Mouse (Mus musculus): ENCODE data around the gene Atxn10. TPM values are rescaled to one million over a fixed set of nuclear protein-coding genes. Genes with fewer than 3 reads are reported as not detected.
"Not testable (repeated sequence)": the region's sequence is repeated elsewhere in the genome, so short reads cannot be mapped to it uniquely, and the experiment has no call there.

The Atxn10 gene
- total RNA-seq, 4 experiments from 2014 or later, result 289 to 291 (median 289) TPM

DNA sequence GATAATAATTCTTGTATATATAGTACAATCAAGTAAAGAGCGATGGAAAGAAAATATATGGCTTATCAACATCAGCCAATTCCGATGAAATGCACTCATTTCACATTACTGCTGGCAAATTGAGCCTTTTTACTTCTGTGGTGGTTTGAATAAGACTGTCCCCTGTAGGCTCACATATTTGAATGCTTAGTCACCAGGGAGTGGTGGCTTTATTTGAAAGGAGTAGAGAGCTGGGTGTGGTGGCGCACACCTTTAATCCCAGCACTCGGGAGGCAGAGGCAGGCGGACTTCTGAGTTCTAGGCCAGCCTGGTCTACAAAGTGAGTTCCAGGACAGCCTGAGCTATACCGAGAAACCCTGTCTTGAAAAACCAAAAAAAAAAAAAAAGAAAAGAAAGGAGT, 2.5 kb upstream of the Atxn10 start:
- DNase-seq (ENCODE audit: low spot score in 2 of 2), result not testable (repeated sequence)

DNA sequence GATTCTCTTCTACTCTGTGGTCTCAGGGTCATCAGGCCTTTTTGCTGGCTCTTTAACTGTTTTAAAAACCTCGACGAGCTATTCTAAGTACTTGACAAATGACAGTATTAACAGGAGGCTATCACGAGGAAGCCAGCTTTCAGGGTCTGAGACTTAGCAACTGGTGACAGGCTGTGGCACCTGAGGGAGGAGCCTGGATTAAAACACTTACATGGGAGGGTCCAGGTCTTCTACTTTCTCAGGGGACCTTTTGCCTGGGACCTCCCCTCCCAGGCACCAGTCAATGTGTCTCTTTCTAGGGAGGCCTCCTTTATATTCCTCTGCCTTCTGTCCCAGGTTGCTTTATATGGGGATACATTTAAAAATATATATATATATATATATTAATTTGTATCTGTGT, 1.8 kb upstream of the Atxn10 start:
- DNase-seq (ENCODE audit: low spot score in 2 of 2), result no peak

DNA sequence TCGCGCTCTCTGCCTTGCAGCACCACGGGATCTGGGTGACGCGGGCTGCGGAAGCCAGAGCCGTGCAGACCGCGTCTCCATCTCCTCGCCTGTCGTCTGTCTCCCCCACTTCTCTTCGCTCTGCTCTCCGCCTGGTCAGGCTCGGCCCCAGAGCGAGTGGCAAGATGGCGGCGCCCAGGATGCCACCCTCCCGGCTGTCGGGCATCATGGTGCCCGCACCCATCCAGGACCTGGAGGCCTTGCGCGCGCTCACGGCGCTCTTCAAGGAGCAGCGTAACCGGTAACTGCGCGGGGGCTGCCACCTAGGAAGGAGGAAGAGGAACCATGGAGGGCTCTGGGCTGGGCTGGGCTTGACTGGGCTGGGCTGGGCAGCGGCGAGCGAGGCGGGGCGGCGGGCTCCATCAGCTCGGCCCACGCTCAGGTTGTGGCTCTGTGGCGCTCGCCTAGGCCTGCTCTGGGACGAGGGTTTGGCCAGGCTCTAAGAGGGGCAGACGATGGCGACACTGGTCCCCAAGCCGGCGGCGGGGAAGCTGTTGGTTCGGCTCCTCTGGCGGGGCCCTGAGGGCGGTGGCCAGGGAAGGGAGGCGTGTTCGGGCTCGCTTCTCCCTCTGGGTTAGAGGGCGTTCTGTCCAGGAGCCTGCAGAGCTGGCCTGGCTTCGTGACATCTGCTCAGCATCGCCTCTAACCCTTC, 401 bp downstream of the Atxn10 start:
- peak; percentile 74 to 75 for DNase-seq (ENCODE audit: low spot score in 2 of 2)

DNA sequence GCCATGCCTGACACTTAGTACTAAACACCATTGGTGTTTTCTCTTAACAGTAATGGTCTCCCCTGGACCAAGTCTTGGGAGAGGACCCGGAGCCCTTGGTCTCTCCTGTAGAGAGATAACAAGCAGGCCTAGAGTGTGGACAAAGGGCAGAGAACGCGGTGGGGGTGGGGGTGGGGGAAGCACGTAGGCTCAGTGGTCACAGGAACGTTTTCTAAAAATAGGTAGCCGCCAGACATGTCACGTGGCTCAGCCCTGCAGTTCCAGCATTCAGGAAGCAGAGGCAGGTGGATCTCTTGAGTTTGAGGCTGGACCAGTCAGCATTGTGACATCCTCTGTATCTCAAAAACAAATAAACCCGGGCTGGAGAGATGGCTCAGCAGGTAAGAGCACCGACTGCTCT, 1.2 kb downstream of the Atxn10 start:
- DNase-seq (ENCODE audit: low spot score in 2 of 2), result no peak

DNA sequence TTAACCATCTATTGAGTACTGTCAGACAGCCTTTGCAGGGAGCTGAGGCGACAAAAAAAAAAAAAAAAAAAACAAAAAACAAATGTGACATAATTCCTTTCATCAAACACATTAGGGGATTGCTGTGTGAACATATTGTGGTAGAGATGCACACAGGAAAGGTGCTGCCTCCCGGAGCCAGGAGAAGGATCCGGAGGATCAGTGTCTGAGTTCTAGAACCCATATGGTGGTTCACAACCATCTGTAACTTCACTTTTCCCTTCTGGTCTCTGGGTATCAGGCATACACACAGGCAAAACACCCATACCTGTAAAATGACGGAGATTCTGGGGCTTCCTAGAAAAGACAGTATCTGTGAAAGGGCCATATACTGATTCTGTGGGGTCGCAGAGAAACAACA, 1.9 kb downstream of the Atxn10 start:
- DNase-seq (ENCODE audit: low spot score in 2 of 2), result no peak

DNA sequence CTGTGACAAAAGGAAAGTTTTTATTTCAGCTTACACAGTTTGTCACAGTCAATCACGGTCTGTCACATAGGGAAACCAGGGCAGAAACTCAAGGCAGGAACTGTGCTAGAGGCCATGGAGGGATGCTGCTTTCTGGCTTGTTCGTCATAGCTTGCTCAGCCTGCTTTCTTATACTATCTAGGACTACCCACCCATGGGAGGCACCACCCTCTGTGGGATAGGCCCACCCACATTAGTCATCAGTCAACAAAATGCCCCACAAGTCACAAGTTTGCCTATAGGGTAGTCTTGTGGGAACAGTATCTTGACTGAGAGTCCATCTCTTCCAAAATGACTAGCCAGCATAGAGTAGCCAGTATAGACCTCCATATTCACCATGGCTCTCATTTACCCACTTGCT, 6.2 kb downstream of the Atxn10 start:
- no peak for DNase-seq (ENCODE audit: low spot score in 2 of 2)

DNA sequence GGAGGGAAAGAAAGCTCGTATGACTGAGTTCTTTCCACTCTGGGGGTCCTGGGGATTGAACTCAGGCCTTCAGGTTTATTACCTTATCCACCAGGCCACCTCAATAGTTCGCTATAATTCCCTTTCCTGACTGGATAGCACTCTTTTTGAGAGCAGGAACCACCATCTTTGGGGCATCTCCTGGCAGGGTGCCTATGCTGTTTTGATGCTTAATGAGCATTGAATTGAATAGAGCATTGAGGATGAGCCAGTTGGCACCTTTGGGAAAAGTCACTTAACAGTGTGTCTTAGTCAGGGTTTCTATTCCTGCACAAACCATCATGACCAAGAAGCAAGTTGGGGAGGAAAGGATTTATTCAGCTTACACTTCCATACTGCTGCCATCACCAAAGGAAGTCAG, 8.6 kb downstream of the Atxn10 start:
- DNase-seq (ENCODE audit: low spot score in 2 of 2), result no peak

DNA sequence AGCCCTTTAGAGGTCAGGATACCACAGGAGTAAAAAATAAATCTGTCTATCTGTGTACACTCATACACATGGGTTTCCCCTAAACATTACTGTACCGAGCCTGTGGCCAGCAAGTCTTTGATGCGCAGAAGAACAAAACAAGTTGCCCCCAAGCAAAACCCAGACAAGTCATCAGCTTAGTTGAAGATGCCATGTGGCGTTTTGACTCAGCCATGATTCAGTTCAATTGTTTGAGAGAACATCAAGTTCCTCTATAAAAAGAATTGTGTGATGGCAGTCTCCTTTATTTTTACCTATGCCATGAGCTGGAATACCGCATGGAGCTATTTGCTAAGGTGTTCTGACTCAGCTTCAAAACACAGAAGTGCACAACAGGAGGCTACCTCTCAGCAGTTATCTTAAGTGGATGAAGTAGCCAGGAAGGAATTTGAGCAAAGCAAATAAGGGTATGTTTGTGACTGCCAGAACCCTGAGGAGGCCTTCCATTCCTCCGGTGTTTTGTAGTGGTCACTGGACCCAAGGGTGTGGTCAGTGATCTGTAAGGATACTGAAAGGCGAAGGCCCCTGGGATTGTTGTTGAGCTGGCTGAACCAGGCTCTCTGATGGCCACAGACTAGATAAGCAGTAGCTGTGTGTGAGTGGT, 11.1 kb downstream of the Atxn10 start:
- DNase-seq (ENCODE audit: low spot score in 2 of 2), result no peak

DNA sequence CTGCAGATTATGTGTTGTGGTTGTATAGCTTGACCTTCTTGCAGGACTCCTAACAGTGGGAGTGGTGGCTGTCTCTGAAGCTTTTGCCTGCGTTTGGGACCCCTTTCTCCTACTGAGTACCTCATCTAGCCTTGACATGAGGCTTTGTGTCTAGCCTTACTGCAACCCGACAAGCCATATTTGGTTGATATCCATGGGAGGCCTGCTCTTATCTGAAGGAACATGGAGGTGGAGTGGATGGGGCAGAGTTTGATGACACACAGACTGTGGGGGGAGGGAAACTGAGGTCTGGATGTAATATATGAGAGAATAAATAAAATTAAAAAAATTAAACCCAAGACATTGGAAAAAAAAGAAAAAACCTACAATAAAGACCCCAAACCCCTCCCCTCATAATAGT, 14.1 kb downstream of the Atxn10 start:
- no peak for DNase-seq (ENCODE audit: low spot score in 2 of 2)

DNA sequence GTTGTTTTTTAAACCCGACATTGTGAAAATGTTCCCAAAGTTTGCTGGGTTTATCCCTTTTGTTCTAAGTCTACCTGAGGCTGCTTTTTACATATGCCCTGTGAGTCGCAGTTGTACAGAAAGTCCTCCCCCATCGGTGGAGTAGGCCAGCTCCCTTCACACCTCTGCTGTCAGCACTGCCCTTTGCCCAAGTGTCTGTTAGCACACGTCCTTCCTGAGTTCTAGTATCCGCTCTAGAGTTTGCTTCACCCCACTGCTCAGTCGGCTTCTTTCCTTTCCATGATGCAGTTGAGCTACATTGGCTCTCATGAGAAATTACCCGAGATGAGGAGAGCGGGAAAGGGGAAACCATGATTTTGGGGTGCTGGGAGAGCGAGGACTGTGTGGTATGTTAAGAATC, 18.0 kb downstream of the Atxn10 start:
- DNase-seq (ENCODE audit: low spot score in 2 of 2), result no peak

DNA sequence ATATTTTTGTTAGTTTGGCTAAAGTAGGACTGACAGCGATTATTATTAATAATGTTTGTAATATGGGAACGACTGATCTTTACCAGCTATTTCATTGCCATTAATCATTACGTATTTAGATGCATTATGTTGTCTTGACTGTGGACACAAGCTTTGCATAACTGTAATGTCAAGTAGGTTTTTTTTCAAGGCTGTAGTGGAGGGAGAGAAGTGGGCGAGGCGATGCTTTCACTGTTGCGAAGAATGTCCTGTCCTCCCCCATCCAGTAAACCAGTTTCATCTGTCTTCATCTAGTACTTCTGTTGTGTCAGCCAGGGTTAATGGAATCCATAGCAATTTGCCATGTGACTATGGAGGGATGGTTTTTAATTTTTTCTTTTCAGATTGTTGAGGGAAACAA, 20.1 kb downstream of the Atxn10 start:
- DNase-seq (ENCODE audit: low spot score in 2 of 2), result no peak

DNA sequence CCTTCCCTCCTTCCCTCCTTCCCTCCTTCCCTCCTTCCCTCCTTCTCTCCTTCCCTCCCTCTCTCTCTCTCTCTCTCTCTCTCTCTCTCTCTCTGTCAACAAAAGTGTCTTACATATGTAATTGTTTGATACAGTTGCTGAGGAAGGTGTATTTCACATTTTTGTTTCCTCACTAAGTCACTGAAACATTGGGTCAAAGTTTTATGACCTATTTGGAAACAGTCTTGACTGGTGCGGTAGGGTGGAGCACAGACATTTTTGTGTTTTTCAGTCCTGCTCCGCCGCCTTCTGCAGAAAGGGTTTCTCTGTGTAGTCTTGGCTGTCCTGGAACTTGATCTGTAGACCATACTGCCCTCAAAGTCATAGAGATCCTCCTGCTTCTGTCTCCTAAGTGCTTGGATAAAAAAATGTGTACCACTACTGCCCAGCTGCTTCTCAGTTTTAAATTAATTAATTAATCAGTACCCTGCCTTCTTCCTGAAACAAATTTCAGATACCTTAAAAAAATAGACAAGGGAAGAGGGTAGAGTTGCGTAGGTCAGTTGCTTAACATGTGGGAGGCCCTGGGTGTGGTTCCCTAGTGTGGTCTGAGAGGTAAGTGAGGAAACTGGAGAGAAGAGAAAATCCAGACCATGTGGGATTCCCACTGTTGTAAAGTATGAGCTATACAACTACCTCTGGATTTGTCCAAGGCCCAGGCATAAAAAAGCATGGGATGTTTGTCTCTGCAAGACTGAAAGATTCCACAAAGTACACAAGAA, 21.6 kb downstream of the Atxn10 start:
- no peak for DNase-seq (ENCODE audit: low spot score in 2 of 2)

DNA sequence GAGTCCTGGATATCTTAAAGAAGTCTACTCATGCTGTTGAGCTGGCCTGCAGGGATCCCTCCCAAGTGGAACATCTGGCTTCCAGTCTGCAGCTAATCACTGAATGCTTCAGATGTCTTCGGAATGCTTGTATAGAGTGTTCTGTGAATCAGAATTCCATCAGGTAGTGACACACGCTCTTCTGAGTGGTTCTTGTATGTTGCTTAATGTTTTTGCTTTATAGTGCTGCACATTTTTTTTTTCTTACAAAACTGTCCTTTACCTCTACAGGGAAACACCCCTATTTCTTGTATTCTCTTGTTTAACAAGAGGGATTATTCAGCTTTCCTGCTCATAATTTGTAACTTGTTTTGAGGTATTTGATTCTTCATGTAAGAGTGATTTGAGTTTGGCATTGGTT, 23.4 kb downstream of the Atxn10 start:
- DNase-seq (ENCODE audit: low spot score in 2 of 2), result no peak

DNA sequence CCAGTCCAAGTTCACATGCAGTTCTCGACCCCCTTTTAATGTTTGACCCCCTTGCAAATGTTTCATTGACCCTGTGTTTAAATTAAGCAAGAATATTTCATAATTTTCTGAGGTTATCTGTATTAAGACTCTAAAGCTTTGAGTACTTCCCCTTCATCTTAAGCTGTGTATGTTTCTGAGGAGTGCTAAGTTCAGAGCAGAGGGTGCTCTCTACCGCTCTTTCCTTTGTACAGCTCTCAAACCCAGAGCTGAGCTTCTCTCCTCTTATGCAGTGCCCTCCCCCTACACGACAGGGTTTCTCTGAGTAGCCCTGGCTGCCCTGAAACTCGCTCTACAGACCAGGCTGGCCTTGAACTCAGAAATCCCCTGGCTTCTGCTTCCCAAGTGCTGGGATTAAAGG, 23.9 kb downstream of the Atxn10 start:
- no peak for DNase-seq (ENCODE audit: low spot score in 2 of 2)

DNA sequence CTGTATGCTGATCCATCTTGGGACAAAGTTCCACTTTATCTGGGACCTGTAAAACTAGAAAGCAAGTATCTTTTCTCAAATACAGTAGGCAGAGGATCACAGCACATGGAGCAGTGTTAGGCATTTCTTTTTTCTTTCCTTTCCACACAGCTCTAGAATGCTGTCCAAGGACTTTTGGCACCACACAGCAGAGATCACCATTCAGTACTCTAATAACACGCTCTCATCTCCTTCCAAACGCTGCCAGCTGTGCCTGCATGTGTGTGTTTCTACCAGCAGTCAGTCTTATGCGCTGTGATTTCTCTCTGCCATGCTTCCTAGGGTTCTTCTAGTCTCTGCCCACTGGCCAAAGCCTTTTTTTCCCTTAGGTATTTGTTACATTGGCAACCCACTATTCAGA, 28.3 kb downstream of the Atxn10 start:
- no peak for DNase-seq (ENCODE audit: low spot score in 2 of 2)

DNA sequence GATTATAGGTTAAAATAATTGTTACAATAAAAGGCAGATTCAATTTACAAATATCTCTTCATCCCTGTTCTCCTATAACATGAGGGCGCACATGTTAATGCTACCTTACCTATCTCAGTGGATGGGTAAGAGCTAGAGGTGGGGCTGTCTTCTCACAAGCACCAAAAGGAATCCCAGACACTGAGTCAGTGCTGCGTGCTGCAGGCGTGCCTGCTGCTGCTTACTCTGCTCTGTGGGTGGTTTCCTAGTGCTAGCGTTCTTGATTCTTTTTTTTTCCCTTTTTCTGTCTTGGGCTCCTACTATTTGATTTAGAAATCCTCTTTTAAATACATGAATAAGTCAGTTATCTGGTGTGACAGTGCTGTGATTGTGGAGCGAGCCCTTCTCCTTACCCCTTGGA, 30.9 kb downstream of the Atxn10 start:
- no peak for DNase-seq (ENCODE audit: low spot score in 2 of 2)

DNA sequence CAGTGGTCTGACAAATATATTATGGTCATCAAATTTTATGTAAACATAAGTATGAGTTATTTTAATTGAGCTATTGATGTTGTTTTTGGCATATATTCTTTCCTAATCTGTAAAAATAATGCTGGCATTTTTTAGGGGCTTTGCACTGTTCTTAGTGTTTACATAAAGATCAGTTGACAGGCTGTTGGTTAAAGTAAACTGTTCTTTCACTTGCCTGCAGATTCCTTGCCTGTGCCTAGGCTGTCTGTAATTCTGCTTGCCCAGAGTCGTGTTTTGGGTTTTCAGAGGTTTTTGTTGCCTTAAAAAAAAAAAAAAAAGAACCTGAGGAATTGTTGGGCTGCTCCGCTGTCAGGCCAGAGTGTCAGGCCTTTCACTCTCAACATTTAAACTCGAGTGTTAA, 33.7 kb downstream of the Atxn10 start:
- DNase-seq (ENCODE audit: low spot score in 2 of 2), result no peak

DNA sequence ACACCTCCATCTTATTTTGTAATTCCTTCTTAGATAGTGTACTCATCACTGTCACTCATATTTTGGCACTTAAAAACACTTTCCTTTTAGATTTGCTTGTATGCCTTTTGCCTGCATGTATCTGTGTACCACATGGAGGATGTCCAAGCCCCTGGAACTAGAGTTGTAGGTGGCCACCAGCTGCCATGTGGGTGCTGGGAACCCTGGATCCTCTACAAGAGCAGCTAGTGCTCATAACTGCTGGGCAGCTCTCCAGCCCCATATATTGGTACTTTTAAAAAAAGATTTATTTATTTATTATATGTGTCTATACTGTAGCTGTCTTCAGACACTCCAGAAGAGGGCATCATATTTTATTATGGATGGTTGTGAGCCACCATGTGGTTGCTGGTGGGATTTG, 37.1 kb downstream of the Atxn10 start:
- DNase-seq (ENCODE audit: low spot score in 2 of 2), result peak in 1 of 2 experiments; percentile 44

DNA sequence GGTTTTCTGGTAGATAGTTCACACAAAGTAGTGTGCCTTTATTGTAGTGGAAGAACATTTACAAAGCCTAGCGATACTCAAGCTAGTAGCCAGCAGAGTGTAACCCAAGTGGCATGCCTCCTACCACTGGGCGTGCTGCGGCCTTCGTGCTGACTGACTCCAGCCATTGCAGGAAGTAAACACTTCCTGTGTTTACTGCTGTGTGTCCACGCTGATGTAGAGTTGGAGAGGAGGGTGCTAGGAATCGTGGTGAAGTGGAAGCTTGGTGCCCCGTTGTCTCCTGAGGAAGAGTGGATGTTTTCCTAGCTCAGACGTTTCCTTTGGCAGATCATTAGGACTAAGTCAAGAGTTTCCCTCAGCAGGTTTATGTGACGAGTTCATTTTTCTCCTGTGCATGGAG, 47.4 kb downstream of the Atxn10 start:
- no peak for DNase-seq (ENCODE audit: low spot score in 2 of 2)

DNA sequence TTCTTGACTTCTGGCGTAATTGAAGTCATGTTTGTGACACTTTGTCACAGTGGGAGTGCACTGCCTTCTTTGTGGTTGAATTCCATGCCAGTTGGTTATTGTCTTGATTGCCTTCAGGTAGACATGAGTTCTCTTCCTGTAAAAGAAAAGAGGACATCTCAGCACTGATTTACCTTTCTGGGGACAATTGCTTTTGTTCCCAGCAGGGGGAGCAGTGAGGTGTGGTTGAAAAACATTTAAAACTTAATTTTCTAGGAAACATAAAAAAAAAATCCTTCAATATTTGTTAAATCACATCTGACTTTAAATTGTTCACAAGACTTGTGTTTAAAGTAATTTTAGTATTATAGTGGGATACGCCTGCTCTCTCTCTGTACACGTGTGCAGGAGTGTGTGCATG, 52.7 kb downstream of the Atxn10 start:
- no peak for DNase-seq (ENCODE audit: low spot score in 2 of 2)

DNA sequence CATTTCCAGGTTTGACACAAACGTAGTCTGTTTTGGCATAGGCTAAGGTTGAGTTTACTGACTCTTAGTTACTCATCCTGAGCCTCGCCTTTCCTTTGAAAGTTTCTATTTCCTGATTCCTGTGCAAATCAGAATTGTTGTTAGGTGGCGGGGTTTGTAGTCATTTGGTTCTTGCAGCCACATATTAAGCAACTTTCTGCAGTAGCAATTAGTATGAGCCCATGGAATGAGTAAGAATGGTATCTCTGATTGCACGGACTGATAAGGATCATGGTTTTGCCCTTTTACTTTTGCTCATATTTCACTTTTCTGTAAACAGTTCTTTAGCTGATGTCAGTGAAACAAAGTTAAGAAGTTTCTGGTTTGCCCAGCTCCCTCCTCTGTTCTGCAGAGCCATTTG, 53.9 kb downstream of the Atxn10 start:
- no peak for DNase-seq (ENCODE audit: low spot score in 2 of 2)

DNA sequence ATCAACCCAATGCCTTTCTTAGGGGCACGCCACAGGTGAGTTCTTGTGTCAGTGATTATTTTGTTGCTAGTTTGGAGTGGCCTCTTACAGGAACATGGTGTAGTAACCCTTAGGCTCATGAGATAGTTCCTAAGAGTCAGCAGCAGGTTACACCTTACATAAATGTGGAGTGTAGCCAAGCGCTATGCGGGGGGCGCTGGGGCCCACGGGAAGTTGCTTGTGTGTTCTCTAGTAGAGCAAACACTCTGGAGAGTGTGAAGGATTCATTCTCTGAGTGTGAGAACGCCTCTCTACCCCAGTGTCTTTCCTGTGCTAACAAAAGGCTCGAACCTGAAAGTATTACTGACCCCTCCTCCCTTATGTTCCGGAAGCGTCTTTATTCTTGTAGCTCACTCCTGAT, 59.3 kb downstream of the Atxn10 start:
- no peak for DNase-seq (ENCODE audit: low spot score in 2 of 2)

DNA sequence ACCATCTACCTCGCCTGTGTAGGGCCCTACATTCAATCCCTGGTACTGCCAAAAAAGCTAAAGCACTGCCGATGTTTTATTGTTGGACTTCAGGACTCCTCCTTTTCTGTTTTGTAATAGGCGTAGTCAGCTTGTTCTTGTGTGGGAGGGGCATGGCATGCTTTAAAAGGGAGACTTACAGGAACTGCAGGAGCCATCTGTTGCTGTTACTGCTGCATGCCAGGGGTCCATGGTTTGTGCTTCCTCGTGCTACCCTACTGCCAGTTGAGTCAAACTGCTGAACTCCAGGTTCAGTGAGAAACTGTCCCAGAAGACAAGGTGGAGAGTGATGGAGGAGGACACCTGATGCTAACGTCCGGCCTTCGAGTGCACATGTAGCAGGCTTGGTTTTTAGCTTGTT, 65.9 kb downstream of the Atxn10 start:
- DNase-seq (ENCODE audit: low spot score in 2 of 2), result peak; percentile 39 to 42

Measured in layer of hippocampus, adult 8-10 months (tissue).